Mouse (Mus musculus): Measurements from ENCODE around the gene Mfsd13b.

Gene Mfsd13b

GRCm38 (mm10) chr7:121045671-121046453, 63.6 kb downstream of the Mfsd13b start:
- no peak for DNase-seq

- DNase-seq = no peak
Measured at GRCm38 (mm10) chr7:121047624-121048023, 65.3 kb downstream of the Mfsd13b start.

- DNase-seq = no peak
Measured at GRCm38 (mm10) chr7:121053071-121053470, 70.8 kb downstream of the Mfsd13b start.

- DNase-seq = no peak
Measured at GRCm38 (mm10) chr7:121059477-121060218, 77.3 kb downstream of the Mfsd13b start.

- peak; percentile 44 for DNase-seq
Measured at GRCm38 (mm10) chr7:121064309-121064708, 82.0 kb downstream of the Mfsd13b start.

Measured in kidney, postnatal 10 days (tissue).